Mouse (Mus musculus): ENCODE results near the gene Nfix.

DNA sequence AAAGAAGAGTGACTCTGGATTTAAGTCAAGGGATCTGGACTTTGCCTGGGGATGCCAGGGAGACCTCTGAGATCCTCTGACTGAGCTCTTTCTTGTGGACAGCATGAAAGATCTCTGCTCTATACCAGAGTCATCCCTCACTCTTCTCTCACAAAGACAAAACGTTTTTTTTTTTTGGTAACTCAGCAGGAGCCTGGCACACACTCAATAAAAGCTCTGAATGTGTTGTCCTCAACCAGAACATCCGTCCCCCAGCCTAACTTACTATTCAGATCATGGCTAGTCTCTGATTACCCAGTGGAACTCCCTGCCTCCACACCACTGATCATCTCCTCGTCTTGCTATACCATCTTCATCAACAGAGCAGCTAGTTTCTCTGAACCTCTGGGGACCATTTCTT, 115.6 kb downstream of the Nfix start:
- TF ChIP-seq POLR2A (IDR thresholded peaks at IDR 0.05; ENCODE audit: insufficient read depth, low read depth, low read length), result no peak
- TF ChIP-seq CTCF (IDR thresholded peaks at IDR 0.05), result no peak
- no peak for TF ChIP-seq EP300 (IDR thresholded peaks at IDR 0.05; ENCODE audit: insufficient read depth, low read depth, low read length)

Measured in heart, adult 2 months (tissue).